Mouse (Mus musculus) cerebellum, postnatal 25 days (tissue): Measurements from ENCODE around the gene Hepacam2.
"Not testable (repeated sequence)": the region's sequence is repeated elsewhere in the genome, so short reads cannot be mapped to it uniquely, and the experiment has no call there.

Experiments used
- DNase-seq, 2 experiments: peaks; one replicate each; pipeline ENCODE4 v3.0.0; 2021; ENCODE audit warnings: mixed read lengths in 2 of 2

The Hepacam2 gene

DNA sequence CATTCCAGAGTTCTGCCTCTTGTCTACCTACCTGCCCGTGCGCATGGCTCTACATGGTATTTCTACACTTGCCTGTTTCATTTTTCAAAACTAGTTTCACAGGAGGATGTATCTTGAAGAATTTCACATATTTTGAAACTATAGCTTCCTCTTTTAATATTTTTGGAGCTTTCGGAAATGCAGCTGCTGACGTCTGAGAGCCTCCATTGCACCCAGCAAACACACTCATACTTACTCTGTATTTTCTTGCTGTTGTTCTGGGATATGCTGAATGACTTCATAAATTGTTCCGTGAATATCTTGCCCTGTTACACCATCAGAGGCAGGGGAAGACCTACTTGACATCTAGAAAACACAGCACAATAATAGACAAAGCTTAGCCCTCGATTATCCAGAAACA lies 35.1 kb downstream of the Hepacam2 start:
- no peak for DNase-seq

DNA sequence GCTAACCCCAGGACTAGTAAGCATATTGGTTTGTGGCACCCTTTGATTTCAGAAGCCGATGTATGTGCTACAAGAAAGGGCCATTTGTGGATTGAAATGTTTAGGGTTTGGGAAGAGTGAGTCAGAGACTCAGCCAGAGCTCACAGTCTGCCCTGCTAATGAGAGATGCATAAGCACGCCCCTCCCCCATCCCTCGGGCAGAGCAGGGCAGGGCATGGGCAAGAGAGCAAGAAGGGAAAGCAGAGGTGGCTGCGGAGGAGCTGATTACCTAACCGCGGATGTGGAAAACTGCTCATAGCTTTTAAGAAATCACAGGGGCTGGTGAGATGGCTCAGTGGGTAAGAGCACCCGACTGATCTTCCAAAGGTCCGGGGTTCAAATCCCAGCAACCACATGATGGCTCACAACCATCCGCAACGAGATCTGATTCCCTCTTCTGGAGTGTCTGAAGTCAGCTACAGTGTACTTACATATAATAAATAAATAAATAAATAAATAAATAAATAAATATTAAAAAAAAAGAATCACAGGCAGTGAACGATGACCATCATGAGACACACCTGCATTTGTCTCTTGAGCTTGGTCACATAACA lies 42.1 kb downstream of the Hepacam2 start:
- peak; percentile 3 to 16 for DNase-seq

DNA sequence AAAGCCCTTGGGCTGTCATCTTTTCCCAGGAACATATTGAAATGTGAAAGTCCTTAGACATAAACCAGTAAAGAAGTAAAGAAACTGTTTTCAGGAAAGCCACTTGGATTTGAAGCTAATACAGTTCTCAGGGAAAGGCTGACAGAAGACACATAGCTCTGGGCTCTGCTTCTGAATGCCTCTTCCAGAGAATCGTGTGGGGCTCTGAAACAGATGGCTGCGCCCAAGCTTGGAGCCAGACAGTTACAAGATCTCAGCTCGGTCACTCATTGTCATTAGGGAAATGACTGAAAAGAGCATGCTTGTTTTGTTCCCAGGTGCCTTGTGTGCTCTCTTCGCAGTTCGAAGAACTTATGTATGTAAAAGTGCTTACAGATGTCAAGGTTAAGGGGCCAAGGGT lies 43.7 kb downstream of the Hepacam2 start:
- peak; percentile 7 to 15 for DNase-seq

DNA sequence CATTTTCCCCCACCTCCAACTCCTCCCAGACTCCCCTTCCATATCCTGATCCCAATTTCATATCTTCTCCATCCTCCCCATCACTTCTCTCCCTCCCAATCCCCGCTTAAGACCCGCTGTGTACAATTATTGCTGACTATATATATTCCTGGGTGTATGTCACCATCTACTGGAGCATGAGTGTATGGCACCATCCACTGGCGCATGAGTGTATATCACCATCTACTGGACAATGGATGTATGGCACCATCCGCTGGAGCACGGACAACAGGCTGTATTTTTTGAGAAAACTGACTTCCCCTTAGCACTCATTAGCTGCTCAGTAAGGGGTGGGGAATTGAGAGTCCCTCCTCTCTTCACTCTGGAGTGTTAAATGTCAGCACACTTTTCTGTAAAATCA lies 50.7 kb downstream of the Hepacam2 start:
- DNase-seq = peak; percentile 29 to 64

GRCm38 (mm10) chr6:3443905-3444304 lies 54.2 kb downstream of the Hepacam2 start:
- no peak for DNase-seq

GRCm38 (mm10) chr6:3436087-3436486 lies 62.0 kb downstream of the Hepacam2 start:
- DNase-seq = no peak

DNA sequence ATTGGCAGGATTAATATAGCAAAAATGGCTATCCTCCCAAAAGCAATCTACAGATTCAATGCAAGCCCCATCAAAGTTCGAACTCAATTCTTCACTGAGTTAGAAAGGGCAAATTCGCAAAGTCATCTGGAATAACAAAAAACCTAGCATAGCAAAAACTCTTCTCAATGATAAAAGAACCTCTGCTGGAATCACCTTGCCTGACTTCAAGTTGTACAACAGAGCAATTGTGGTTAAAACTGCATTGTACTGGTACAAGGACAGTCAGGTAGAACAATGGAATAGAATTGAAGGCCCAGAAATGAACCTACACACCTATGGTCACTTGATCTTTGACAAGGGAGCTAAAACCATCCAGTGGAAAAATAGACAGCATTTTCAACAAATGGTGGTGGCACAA lies 67.1 kb downstream of the Hepacam2 start:
- not testable (repeated sequence) for DNase-seq

- no peak for DNase-seq
Measured at GRCm38 (mm10) chr6:3427047-3427446, 71.1 kb downstream of the Hepacam2 start.

GRCm38 (mm10) chr6:3425333-3425732 lies 72.8 kb downstream of the Hepacam2 start:
- not testable (repeated sequence) for DNase-seq

DNA sequence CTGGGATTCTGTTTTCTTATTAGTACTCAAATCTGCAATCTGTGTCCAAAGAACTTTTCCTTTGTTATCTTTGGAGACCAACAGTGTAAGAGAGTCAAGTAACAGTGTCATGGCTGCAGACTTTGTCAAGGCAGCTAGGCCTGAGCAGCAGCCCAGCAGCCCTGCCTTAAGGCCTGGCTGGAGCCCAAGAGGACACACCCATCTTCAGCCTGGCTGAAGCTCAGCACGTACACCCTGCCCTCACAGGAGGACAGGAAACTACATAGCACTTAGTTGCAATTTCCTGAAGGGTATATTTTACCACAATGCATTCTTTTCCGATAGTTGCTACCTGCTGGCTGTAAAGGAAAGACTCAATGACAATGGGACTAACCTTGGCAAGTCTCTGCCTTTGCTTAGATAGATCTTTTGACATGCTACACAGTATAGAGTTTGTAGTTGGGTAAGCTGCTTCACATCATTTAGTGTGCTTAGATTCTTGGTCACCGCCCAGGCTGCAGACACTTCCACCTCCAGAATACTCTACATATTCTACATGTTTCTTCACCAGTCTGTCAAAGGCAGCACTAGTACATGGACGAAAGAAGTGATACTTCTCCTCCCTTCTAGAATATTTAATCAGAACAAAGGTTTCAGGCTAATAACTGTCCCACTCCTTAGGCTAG lies 73.4 kb downstream of the Hepacam2 start:
- DNase-seq = peak in 1 of 2 experiments; percentile 8
